Mouse (Mus musculus) spleen, embryonic (tissue): ENCODE measurements around the gene Lrp8.

Experiments
- CTCF ChIA-PET: fragments of 350-600 bp; sonication (Branson Sonifier 250); formaldehyde crosslinking; loops from one replicate; lab custom pipeline; 2022; lab: Charles Lee

Lrp8 gene

DNA sequence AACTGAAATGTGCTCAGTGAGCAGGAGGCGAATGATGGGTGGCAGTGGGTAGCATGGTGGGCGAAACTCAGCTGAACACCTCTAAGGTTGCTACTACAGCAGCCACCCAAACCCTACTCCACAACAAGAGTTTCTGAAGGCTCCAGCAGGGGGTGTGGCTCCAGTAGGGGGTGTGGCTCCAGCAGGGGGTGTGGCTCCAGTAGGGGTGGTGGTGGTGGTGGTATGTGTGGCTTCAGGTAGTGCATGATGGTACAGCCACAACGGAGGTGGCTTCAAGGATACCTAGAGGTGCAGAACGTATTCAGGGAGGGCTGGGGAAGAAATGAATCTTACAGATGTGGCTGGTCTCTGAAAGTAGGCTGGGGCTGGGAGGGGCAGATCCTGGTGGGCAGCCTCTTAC, 5.7 kb downstream of the Lrp8 start:
- CTCF ChIA-PET = no interaction called here

DNA sequence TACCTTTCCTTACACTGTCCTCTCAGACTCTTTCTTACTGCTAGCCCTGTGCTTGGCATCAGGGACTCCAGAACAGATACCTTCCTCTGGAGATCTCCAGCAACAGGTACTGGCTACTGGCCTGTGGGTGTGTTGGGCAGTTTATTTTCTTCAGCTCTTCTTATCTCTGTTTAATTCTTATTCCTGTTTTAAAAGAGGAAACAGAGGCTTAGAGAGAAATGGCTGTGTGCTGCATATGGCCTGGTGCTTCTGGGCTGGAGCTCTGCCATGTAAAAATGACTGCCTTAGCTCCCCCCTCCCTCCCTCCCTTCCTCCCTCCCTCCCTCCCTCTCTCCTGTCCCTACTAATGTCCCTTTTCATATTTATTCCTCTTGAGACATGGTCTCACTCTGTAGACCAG, 6.6 kb downstream of the Lrp8 start:
- CTCF ChIA-PET = no interaction called here

DNA sequence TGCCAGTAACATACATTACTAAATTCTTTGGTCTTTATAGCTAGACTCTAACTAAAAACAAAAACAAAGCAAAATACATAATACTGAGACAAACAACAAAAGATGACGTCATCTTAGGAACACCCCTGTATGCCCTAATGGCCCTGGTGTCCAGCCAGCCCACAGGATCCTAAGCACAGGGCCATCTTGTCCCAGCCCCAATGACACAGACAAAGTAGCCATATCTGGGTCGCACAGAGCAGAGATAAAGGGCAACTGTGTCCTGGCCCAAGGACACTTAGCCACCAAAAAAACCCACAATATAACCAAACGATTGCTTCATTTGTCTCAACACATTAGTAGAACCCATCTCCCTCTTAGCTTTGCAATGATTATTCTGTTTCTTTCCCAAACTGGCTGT, 8.9 kb downstream of the Lrp8 start:
- CTCF ChIA-PET = no interaction called here

DNA sequence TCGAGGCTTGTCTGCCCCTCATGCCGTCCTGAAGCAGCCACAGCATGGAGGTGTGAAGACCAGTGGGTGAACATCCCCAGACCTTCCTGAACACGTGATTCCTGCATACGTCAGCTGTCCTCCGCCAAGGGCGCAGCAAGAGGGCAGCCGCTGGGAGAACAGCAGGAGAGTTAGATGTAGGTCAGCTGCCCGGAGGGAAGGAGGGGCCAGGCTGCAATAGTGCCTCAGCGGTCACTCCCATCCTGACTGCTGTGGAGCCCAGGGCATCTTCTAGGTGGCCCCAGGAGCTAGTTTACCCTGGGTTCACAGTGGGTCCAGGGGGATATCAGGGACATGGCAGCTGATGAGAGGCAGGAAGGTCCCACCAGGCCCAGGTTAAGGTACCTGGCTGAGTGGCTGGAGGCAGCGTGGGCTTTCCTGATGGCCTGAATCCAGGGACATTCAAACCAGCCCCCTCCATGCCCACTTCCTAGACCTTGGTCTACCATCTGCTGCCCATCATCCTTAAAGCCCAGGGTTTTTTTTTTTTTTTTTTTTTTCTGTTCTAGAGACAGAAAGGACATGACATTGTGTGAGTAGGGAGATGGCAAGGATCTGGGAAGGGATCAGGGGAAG, 9.8 kb downstream of the Lrp8 start:
- CTCF ChIA-PET = interaction anchor here (0.7 kb wide), 1 partner anchor 552 kb away, joined by 3 read pairs; no protein-coding TSS in a partner anchor

DNA sequence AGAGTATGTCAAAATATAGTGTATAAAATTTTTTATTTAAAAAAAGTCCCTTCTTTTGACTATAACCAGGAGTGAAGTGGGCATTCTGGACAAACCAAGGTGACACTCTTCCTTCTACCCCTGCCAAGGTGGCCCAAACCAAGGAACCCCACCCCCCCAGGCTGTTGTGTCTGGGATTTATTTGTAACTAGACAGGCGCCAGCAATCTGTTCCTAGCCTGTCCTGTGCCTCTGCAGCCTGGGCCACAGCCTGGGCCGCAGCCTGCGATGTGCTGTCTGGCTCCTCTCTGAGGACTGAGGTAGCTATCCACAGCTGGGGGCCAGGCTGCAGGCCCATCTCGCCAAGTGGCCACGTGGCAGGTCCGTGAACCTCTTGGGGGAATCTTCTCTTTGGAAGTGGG, 10.3 kb downstream of the Lrp8 start:
- CTCF ChIA-PET = interaction anchor here (0.7 kb wide), 1 partner anchor 553 kb away, joined by 3 read pairs; no protein-coding TSS in a partner anchor

DNA sequence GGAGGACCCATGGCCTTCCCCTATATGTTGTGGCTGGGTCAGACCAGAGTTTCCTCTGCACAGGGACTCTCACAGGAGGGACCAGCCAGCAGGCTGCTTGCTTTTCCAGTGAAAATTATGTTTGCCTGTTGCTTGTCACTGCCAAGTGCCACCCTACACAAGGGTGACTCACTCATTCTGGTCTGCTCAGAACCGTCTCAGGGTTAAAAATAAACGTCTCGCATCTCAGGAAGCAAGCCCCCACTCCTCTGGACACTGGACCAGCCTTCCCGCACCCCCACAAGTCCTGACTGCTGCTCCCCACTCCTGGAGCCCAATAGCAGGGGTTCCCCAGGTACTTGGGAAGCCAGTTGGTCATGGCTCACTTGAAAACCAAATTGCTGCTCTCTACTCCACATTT, 14.4 kb downstream of the Lrp8 start:
- CTCF ChIA-PET = no interaction called here

DNA sequence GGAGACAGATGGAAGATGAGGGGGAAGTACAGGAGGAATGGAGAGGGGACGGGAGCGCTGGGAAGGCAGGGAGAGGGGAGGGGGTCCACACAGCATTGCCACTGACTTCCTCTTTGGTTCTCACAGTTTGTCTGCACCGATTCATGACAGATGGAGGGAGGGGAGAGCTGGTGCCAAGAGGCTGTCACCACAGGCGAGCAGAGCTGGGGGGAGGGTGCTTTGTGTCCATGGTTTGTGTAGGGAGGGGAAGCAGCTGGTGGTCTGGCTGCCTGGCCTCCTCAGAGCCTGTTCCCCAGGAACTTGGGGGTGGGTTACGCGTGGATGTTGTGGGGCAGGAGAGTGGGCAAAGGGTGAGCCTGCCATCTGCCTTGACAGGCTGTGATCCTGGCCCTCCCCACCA, 15.4 kb downstream of the Lrp8 start:
- CTCF ChIA-PET = no interaction called here

DNA sequence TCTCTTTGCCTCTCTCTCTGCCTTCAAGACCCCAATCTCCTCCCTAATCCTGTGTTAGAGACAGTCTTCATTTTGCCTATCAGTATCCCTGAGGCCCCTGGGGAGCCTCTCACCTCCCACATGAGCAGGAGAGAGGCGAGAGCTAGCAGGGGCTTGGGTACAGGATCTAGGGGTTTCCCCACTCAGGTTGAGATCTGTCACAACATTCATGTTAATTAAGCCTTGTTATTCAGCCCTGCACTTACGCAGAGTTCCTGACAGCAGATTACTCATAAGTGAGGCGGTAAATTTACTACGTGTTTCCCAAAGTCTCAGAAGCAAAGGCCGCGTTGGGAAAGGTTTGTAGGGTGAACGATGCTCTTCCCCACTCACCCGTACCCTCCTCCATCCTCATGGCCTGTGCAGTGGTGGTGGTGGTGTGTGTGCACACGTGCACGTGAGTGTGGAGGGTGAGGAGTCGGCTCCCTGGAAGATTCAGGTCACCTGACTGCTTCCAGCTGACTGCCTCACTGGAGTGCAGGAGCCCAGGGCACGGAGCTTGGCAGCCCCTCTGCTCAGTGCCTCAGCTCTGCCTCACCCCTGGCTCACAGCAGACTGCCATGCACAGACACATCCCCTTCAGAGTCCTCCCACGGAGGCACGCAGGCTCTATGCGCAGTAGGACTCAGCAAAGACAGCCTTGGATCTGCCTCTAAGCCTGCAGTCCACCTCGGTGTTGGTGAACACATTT, 18.1 kb downstream of the Lrp8 start:
- CTCF ChIA-PET = no interaction called here

DNA sequence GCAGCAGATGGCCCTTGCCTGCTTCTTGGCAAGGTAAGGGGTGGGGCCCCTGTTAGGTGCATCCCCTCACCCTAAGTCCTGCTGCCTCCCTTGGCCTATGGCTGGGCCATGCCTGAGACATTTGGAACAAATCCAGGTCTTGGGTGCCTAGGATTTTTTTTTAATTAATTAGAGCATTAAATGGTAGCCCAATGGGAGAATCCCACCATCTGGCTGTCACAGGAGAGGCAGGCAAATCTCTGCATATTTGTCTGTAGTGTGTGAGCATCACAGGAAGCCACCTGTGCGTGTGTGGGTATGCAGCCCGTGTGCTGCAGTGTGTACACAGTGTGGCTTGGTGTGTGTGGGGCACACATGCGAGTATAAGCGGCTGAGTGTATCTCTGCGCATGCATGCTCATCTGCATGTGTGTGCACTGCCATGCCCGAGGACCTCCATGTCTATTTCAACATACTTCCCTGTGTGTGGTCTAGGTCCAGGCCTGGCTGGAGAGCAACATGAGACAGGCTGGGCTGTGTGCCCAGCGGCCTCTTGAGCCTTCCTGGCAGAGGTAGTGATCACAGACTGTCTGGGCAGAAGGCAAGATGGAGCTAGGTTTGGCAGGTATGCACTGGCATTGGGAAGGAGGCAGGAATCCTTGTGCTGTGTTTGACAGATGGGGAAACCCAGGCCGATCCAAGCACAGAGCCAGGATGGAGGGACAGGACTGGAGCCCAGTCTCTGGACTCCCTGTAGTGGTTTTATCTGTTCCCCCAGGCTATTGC, 19.0 kb downstream of the Lrp8 start:
- CTCF ChIA-PET = no interaction called here

DNA sequence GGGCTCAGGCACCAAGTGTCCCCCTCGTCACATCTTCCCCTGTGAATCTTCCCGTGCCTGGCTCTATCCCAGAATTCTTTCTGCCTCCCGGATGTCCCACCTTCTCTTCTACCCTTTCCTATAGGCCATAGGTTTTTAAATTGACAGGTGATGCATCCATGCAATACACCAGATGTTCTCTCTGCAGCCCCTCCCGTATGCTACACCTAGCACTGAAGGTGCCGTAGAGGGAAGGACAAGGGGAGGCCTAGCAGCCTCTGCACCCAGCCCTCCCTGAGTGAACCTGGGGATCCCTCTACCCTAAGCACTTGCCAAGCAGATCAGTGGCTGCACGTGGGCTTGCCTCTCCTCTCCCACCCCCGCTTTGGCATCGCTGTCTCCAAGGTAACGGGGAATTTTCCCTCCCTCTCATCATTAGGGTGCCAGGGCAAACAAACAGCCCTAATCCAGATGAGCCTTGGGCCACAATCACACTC, 20.9 kb downstream of the Lrp8 start:
- CTCF ChIA-PET = no interaction called here

DNA sequence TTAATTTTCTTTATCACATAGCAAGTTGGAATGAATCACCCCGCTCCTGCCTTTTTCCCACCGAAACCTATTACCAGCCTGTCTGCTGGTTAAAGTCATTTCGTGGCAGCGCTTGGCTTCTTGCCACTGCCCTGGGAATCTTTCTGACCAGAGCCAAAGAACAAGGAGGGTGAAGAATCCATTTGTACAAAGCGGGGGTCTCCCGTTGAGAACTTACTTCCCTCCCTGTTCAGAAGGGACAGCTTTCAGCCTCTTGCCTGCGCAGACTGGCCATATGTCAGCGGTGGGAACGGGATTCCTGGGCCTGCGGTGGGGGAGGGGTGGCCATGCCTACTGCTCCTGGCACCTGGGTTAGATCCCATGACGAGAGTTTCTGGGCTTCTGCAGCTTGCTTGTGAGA, 21.4 kb downstream of the Lrp8 start:
- CTCF ChIA-PET = no interaction called here

DNA sequence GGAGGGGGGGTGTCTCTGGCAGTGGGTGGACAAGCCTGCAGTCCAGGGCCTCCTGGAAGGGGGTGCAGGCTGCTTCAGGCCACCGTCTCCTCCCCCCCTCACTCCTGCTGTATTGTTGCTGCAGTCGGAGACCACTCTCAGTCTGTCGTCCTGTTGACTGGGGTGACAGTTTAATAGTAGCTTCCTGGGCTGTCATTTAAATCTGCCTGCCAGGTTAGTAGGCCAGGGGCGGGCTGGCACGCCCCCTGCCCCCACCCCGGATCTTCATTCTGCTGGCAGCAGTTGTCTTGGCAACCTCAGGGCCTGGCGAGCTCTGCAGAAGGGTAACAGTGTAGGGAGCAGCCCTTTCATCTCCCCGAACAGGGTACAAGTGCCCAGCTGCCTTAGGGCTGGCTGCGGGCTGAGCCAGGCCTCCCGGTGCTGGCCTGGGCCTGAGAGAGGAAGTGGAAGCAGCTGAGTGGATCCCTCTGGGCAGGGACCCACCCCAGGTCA, 26.7 kb downstream of the Lrp8 start:
- CTCF ChIA-PET = no interaction called here

DNA sequence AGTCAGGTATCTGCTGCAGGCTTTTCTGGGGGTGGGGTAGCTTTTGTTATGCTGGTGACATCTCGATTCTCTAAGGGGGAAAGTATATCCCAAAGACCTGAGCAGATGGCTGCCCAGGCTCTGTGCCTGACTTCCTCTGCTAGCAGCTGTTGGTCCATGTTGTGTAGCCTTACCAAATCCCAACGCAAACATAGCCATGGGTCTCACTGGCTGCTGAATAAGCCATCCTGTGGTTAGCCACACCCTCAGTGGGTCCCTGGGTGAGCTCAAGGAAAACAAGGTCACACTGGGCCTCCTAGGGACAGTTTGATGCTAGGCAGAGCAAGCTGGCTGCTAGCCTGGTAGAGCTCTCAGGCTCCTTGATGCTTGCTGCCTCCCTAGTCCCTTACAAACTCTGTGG, 27.6 kb downstream of the Lrp8 start:
- CTCF ChIA-PET = no interaction called here

DNA sequence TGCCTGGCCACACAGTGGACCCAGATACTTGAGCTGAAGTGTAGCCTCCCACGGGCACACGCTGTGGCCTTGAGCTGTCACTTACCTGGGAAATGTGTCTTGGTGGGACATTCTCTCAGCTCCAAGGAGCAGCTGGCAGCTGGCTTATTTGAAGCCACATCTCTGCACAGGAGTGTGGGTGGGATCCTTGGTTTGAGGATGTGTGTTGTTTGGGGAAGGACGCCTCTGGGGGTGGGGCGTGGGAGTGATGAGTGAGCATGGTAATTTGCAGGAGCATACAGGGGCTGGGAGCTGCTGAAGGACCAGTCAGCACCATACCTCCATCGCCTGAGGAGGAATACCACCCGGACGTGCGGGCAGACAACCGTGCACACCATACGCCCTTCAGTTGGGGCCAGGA, 28.1 kb downstream of the Lrp8 start:
- CTCF ChIA-PET = no interaction called here

DNA sequence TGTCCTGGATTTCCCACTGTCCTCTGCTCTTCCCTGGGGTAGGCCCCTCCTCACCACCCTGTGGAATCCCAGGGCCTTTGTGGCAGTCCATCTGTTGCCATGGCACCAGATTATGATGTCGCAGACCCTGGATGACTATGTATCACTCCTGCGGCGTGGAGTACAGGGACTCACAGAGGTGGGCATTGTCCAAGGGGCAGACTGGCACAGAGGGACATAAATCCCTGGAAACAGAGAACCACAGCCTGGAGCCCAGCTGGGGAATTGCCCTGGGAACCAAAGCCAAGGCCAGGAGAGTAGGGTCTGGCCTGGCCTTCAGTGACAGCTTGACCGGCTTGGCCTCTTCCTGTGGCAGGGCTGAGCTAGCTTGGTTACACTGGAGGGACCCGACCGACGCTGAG, 28.8 kb downstream of the Lrp8 start:
- CTCF ChIA-PET = no interaction called here

DNA sequence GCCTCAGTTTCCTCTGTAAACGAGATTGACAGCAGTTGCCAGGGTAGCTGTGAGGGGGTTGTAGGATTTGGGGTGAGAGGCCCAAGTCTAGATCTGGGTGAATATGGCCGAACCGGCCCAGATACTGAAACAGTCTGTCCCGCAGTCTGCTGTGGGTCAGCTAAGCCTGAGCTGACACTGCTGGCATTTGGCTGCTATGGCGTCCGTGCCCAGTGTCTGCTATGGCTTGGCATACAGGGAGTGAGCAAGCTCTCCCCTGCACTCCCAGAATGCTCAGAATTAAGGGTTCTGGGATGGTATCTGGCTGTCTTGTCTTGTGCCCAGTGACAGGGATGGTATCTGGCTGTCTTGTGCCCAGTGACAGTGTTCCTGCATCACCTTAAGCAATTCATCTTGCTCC, 29.6 kb downstream of the Lrp8 start:
- CTCF ChIA-PET = no interaction called here

DNA sequence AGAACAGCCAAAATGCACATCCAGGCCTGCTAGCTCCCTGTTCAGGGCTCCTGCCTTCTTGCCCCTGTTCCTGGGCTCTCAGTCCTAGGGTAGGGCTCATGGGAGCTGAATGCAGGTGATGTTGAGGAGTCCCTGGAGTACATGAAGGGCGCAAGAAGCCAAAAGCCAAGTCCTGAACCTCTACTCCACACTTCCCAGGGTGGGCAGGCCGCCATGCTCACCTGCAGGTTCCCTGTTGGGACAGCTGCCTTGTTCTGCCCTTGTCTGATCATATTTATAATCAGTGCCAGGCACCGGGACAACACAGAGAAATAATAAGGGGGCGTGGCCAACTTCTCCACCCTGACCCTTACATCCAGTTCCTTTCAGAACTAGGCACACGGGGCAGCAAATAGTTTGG, 31.5 kb downstream of the Lrp8 start:
- CTCF ChIA-PET = no interaction called here

DNA sequence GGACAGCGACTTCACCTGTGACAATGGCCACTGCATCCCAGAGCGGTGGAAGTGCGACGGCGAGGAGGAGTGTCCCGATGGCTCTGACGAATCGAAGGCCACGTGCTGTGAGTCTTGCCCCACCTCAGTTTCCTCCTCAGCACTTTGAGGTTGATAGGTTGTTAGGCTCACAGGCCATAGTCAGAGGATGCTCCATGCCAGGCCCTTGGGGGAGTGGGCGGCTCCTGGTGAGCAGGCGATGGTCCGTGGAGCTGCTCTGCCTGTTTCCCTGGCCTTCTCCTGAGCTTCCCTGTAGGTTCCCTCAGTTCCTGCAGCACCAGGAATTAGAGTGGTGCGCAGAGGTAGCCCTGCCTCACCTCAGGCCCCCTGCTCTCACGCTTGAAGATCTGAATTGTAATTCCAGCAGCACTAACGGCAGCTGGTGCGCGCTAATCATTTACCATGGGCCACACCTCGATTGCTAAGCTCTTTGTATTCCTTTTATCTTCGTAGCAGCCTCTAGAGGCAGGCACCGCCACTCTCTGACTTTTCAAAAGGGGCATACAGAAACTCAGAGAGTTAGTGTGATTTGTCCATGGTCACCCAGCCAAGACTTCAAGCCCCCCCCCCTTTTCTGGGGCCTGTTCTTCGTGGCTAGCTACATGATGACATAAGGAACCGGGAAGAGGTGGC, 32.7 kb downstream of the Lrp8 start:
- CTCF ChIA-PET = no interaction called here

DNA sequence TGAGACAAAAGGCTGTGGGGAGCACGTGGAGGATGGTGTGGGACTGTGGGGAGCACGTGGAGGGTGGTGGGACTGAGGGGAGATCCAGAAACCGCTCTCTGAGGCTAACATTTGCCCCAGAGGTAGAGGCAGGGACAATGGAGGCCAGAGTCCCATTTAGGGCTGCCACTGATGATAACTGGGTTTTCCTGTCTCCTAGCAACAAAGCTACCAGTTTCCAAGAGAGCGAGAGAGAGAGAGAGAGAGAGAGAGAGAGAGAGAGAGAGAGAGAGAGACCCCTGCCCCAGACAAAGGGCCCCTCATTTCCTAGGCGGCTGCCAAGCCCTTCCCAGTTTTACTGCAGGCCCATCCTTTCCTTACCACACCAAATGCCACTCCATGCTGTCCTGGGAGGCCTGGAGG, 33.4 kb downstream of the Lrp8 start:
- CTCF ChIA-PET = no interaction called here

DNA sequence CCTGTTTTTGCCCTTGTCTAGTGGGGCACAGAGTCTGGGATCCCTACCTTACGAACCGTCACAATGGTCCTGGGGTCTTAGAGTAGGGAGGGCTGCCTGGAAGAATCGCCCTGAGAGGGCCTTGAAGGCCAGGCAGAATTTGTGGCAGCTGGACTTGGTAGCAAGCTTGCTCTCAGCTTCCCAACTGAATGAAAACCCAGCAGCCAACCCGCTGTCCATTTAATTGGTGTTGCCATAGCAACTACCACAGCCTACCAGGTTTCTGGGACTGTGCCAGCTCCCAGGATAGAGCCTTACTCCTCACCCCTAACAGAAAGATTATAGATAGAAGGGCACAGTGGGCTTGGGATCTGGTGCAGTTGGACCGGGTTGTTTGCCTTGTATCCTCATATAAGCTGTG, 34.7 kb downstream of the Lrp8 start:
- CTCF ChIA-PET = no interaction called here

DNA sequence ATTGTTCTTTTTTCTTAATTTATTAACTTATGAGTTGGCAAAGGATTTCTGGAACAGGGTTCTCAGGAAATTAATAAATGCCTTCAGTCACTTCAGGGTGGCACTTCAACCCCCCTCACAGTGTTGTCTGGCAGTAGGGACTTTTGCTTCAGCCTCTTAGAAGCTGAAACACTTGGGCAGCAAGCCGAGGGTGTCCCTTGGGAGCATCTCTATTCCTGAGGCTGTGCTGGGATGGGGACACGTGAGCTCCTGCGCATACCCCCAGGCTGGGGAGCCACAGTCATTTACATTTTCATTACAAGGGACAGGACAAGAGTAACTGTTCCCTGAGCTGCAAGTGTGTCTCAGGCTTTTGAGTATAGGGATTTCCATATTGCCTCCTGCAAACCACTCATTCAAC, 35.8 kb downstream of the Lrp8 start:
- CTCF ChIA-PET = no interaction called here

DNA sequence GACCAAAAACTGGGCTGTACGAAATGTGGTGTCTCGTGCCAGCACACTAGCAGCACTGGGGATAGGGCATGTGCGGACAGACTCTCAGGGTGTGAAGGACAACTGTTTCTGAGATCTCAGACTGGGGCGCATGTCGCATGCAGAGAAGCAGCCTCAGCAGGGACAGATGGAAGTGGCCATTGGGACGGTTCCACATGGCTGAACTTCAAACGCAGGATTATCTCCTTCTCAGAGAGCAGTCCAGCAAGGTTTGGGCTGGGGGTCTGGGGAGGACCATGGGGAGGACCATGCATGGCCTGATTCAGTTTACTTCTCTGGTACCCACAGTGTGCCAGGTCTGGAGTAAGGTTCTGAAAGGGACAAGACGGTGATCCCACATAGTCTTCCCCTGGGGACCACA, 41.6 kb downstream of the Lrp8 start:
- CTCF ChIA-PET = no interaction called here
